Mouse (Mus musculus): ENCODE measurements around the gene Slc44a2.

- TF ChIP-seq CTCF (conservative IDR thresholded peaks at IDR 0.05; ENCODE audit: low read length) (no peak), POU5F1 (IDR thresholded peaks at IDR 0.05; ENCODE audit: borderline replicate concordance, low read length) (no peak)
Measured at GRCm38 (mm10) chr9:21316696-21317095, 3.8 kb upstream of the Slc44a2 start.
